Comparison of ENCODE assay signal across 8 mouse cellular contexts in the genomic region with DNA sequence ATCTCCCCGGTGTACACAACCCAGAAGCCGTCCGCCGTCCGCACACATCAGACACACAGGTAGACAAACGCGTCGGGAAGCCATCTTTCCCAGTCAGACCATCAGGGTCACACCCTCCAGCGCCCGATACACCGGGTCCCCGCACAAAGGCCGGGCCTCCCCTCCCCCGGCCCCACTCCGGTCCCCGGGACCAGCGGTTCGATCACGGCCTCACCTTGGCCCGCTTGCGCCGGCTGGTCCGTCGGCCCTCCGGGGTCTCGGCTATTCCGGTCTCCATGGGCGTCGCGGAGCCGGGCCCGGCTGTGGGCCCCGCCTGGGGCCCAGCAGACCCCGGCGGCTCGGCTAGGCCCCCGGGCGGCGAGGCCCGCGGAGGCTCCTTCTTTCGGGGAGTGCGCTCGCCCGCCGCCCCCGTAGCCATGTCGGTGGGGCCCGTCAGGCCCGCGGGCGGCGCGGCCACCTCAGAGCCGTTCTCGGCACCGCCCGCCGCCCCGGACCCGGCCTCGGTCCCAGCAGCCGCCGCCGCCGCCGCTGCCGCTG. TPM values are rescaled to one million over a fixed set of nuclear protein-coding genes. Genes with fewer than 3 reads are reported as not detected.
DNase-seq lines count a peak whose midpoint lies in the region; ATAC-seq and TF ChIP-seq lines count a peak whose summit lies in the region.

No protein-coding gene starts in this region.

- no peaks in the 10 kb centered on the region for H3K9me3 ChIP-seq in intestine, embryonic 14.5 days (ENCODE audit: control insufficient read depth, low read length)

- ATAC-seq in intestine, embryonic 14.5 days (replicated peaks; ENCODE audit: low FRiP score, low TSS enrichment, low read depth): peak; percentile 68

- H3K27ac ChIP-seq in intestine, embryonic 14.5 days (ENCODE audit: low read depth): peak overlapping the region; percentile 89
- peak overlapping the region; percentile 68; the same call in 1 of the 2 replicates for H3K27ac ChIP-seq in liver, adult 2 months (replicated peaks; ENCODE audit: insufficient read depth, low read depth, low read length)

- under 1% methylated on average over 49 of the region's 68 CpGs for WGBS in intestine, embryonic 14.5 days
- under 1% methylated on average over 59 of the region's 68 CpGs for WGBS in liver, adult 2 months

- peak overlapping the region; percentile 99 for H3K9ac ChIP-seq in intestine, embryonic 14.5 days (ENCODE audit: low read length)
- peak overlapping the region; percentile 99 for H3K9ac ChIP-seq in liver, adult 2 months (ENCODE audit: low read depth, low read length)

- peak overlapping the region; percentile 76 for H3K4me2 ChIP-seq in intestine, embryonic 14.5 days (ENCODE audit: low read length)

- peak overlapping the region; percentile 85 for H3K4me3 ChIP-seq in intestine, embryonic 14.5 days (ENCODE audit: low read depth, low read length)
- H3K4me3 ChIP-seq in liver, adult 2 months (ENCODE audit: insufficient read depth, low read depth, low read length): peak overlapping the region; percentile 93

- H3K36me3 ChIP-seq in intestine, embryonic 14.5 days (ENCODE audit: control insufficient read depth, insufficient read depth, low read length): no peaks in the 10 kb centered on the region
- H3K36me3 ChIP-seq in liver, adult 2 months (ENCODE audit: control insufficient read depth, insufficient read depth, low read length): no peaks in the 10 kb centered on the region

- peaks cover 29% of the 10 kb centered on the region; the same call in 1 of the 2 replicates for H3K79me2 ChIP-seq in liver, adult 2 months (ENCODE audit: control insufficient read depth, insufficient read depth, low read length)

- DNase-seq in 3134 (ENCODE audit: extremely low read depth, insufficient read length, low spot score) (peak; percentile 64), NIH3T3 (ENCODE audit: low read depth) (peak; percentile 48)
- peak; percentile 63 to 75 for DNase-seq in cerebellum, postnatal 10 days
- DNase-seq in frontal cortex, postnatal 36 days (ENCODE audit: low spot score in 2 of 2): peak; percentile 30 to 37
- peak; percentile 80 for DNase-seq in intestine, embryonic 14.5 days (ENCODE audit: low spot score)
- peak; percentile 40 for DNase-seq in liver, adult 2 months (ENCODE audit: extremely low read depth, low read depth, low spot score)
- peak; percentile 66 for DNase-seq in naive thymus-derived CD4-positive, alpha-beta T cell, adult 2 months (ENCODE audit: low read depth)
- peak; percentile 65 for DNase-seq in testis, postnatal 14 days (ENCODE audit: low spot score)

- no peak for TF ChIP-seq CTCF in liver, adult 2 months (IDR thresholded peaks at IDR 0.05; ENCODE audit: low read depth, low read length)

- no peak for TF ChIP-seq POLR2A in liver, adult 2 months (IDR thresholded peaks at IDR 0.05; ENCODE audit: extremely low read depth, insufficient read depth, low read length)

- no peaks in the 10 kb centered on the region for H3K27me3 ChIP-seq in intestine, embryonic 14.5 days (replicated peaks; ENCODE audit: control insufficient read depth, insufficient read depth, low read length)
- H3K27me3 ChIP-seq in liver, adult 2 months (ENCODE audit: control insufficient read depth, insufficient read depth, low read length): no peaks in the 10 kb centered on the region

- peaks cover 11% of the 10 kb centered on the region for H3K4me1 ChIP-seq in intestine, embryonic 14.5 days (replicated peaks; ENCODE audit: control insufficient read depth, insufficient read depth, low read length)
- peaks cover 6% of the 10 kb centered on the region for H3K4me1 ChIP-seq in liver, adult 2 months (ENCODE audit: control insufficient read depth, insufficient read depth, low read length)

RNA-seq across cellular contexts. Expression of a gene that starts 0.4 kb away (rescaled TPM):
- polyA plus RNA-seq in intestine, embryonic 14.5 days (2014; fragmentation: Nextera tagmentation; extraction: Ambion mirVana): 52.8 and 54.8 TPM in 2 replicates
- 10.0 and 10.9 TPM in 2 replicates for total RNA-seq in liver, adult 2 months (2014; rRNA removed)
- 6.7 and 8.8 TPM in 2 replicates for polyA plus RNA-seq in liver, adult 2 months (2012; rRNA removed)

RNA-seq across cellular contexts. Expression of a gene that starts 8.2 kb away (rescaled TPM):
- polyA plus RNA-seq in intestine, embryonic 14.5 days (2014; fragmentation: Nextera tagmentation; extraction: Ambion mirVana): not detected in 2 replicates
- total RNA-seq in liver, adult 2 months (2014; rRNA removed): not detected in 2 replicates
- polyA plus RNA-seq in liver, adult 2 months (2012; rRNA removed): not detected in 2 replicates

RNA-seq across cellular contexts. Expression of a gene that starts 20.3 kb away (rescaled TPM):
- not detected in 2 replicates for polyA plus RNA-seq in intestine, embryonic 14.5 days (2014; fragmentation: Nextera tagmentation; extraction: Ambion mirVana)
- not detected in 2 replicates for total RNA-seq in liver, adult 2 months (2014; rRNA removed)
- not detected in 2 replicates for polyA plus RNA-seq in liver, adult 2 months (2012; rRNA removed)

Comparison
In these comparisons a context has a peak if more than half of its experiments do, and no peak if none do; other contexts are left out.
1. Peak in every context shown above with its lines: DNase-seq, ATAC-seq, H3K4me3 ChIP-seq and H3K27ac ChIP-seq.